Mouse (Mus musculus) heart, postnatal 10 days (tissue): ENCODE measurements around the gene Prps1. TPM values are rescaled to one million over a fixed set of nuclear protein-coding genes. Genes with fewer than 3 reads are reported as not detected.

Experiments used
- DNase-seq, 2 experiments: peaks; one replicate each; pipeline ENCODE4 v3.0.0; 2021
- intact Hi-C: fragments of 180-260 bp; cut with DNase I; formaldehyde crosslinking; loops from one replicate; pipeline ENCODE4 v1.15.1; 2025
- total RNA-seq, 2 experiments: library from RNA; stranded (reverse); gene quantifications; 2 replicates each; pipeline ENCODE4 v1.2.3; 2021

Prps1 gene
- 10 to 100 TPM; 28.3 to 28.4 TPM for total RNA-seq

- intact Hi-C loops: no loop called here
- DNase-seq: peak; percentile 87 to 92
Observed at GRCm38 (mm10) chrX:140456279-140456731, at the start of gene Prps1. TSS of gene Prps1 (plus strand) at chrX:140456613.

DNA sequence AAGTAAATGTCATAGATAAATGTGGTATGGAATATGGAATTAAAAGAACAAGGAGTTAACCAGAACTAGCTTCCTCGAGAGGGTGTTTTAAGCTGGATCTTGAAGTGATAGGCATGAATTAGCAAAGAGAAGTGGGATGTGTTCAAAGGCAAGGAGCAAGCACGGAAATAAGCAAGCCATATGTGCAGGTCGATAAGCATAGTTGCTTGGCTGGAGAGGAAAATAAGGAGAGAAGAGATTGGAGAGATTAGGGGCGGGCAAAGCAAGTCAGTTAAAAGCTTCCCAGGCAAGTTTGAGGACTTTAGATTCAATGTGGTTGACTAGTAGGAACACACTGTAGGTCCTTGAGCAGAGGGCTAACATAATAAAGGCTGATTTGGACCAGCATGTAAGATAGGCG is 48.8 kb upstream of the Prps1 start:
- intact Hi-C loops: no loop called here
- DNase-seq: no peak

DNA sequence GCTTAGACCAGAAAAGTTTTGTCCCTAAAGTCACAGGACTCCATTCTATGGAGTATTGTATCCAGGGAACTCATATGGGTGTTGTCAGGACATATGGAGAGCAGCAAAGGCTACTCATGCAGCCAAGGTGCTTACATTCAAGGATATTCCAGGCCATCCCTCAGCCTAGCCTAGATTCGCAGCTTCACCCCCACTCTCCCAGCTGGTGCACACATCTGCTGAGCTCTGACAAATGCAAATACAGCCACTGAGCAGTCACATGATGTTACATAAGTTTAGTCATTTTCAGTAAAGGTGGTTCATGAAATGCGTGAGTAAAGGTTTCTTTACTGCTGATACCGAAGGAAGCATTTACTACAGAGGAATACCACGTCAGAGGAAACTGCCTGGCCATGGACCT is 37.9 kb upstream of the Prps1 start:
- no peak for DNase-seq
- intact Hi-C loops: loop anchor here (10.0 kb wide), 1 partner anchor 186 kb away; the partner anchor contains the start of gene Tsc22d3

DNA sequence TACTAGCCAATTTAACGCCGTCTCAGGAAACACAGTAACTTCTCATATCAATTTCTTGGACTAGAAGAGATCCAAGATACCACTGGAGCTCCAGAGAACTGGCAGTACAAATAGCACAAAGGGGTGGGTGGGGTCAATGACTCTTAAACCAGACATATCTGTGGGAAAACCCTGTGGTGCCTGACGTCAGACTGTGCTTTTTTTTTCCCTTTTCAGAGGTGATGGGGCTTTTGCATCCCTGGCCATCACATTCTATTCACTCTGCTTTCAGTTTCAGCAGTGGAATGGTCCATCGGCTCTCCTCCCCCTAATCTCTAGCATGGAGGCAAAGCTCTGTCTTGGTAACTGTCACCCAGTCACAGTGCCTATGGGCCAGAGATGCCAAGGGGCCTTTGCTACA is 29.3 kb upstream of the Prps1 start:
- intact Hi-C loops: no loop called here
- no peak for DNase-seq

GRCm38 (mm10) chrX:140428252-140428651 is 28.2 kb upstream of the Prps1 start:
- no peak for DNase-seq
- intact Hi-C loops: no loop called here

DNA sequence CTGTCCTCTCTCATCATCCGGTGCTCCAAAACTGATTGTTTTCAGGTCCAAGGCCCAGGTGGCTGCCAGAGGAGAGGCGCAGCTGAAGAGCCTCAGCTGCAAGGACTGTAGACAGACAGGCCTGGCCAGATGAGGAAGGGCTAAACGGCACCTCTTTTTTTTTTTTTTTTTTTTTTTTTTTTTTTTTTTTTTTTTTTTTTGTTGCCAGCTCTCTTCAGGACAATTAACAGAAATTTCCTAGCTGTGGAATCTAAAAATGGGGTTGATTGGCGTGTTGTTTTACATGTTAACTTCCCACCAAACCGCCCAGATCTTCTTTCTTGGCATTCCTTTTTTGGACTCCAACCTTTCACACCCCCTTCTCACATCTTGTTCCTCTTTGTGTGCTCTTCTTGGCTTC is 26.4 kb upstream of the Prps1 start:
- intact Hi-C loops: no loop called here
- DNase-seq: no peak

DNA sequence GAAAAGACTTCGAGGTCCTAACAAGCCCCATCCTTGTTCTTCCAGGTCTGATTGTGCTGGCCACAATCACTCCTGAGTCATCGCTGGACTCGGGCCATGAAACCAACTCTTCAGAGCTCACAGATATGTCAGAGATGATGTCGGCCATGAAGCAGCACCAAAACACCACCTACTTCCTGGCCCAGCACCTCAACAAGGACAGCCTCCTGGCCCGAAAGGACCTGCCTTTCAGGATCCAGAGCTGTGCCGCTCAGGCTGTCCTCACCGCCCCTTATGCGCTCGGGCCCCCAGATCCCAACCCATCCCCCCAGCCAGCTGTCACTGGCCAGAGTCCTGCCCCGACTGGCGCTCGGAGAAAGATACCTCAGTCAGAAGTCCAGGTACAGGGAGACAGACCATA is 25.9 kb upstream of the Prps1 start:
- peak; percentile 3 to 14 for DNase-seq
- intact Hi-C loops: no loop called here

DNA sequence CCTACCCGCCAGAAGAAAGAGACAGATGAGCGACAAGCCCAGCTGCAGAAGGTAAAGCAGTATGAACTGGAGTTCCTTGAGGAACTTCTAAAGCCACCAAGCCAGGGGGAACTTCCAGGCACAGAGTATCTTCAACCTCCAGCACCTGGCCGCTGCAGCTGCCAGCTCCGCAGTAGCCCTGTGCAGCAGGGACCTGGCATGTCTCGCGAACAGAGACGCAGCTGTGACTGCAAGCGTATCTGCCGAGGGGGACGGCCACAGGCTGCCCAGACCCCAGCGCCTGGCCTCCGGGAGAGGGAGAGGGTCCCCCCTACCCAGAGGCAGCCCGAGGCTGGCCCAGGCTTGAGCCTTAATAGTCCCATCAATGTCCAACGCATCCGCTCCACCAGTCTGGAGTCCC is 24.4 kb upstream of the Prps1 start:
- DNase-seq: no peak
- intact Hi-C loops: no loop called here

DNA sequence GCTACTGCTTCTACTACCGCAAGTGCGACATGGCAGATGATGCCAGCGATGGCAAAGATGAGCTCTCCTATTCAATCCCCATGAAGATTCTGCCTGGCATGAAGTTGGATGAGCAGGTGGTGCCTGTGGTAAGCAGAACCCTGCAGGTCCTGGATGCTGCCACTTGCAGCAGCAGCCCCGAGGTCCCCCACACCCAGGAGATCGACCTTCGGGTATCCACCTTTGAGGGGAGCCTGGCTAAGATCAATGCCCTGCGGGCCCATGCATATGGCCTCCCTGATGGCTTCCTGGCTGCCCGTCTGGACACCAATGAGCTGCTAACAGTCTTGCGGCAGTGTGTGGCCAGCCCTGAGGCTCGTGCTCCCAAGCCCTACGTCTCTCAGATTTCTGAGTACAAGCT is 23.6 kb upstream of the Prps1 start:
- intact Hi-C loops: no loop called here

DNA sequence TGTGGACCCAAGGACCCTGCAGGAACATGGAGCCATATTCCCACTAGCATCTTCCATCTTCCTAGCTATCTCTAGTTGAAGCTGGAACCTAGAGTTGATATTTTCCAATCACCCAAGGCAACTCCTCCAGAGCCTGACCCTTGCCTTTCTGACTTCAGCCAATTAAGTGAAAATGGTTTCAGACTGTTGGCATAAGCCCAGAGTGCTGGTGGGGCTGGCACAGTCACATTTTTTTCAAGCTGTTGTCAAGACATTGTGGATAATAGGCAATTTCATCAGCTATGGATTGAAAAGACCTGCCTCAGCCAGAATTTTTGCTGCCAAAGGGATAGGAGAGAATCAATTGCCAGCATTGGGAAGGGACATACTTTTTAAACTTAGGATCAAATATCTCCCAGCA is 18.5 kb upstream of the Prps1 start:
- intact Hi-C loops: no loop called here
- no peak for DNase-seq

More for the DNA sequence above, 23.6 kb upstream of the Prps1 start:
- no peak for DNase-seq

GRCm38 (mm10) chrX:140445551-140445950 is 10.9 kb upstream of the Prps1 start:
- DNase-seq: peak in 1 of 2 experiments; percentile 3
- intact Hi-C loops: no loop called here

DNA sequence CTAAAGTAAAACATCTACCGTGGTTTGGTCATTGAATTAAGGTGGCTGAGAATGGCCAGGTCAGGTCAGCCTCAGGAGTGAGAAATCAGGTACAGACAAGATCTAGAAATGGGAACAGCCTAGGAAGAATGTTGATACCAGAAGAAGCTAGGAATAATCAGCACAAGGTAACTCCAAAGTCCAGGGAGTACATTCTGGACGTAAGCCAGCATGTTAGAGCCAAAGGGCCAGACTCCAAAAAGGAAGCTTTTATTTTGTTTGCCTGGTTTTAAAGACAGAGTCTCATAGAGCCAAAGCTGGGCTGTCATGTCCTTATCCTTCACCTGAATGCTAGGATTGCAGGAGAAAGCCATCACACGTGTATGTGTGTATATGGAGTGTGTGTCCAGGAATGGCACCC is 6.3 kb upstream of the Prps1 start:
- intact Hi-C loops: no loop called here
- peak in 1 of 2 experiments; percentile 3 for DNase-seq

DNA sequence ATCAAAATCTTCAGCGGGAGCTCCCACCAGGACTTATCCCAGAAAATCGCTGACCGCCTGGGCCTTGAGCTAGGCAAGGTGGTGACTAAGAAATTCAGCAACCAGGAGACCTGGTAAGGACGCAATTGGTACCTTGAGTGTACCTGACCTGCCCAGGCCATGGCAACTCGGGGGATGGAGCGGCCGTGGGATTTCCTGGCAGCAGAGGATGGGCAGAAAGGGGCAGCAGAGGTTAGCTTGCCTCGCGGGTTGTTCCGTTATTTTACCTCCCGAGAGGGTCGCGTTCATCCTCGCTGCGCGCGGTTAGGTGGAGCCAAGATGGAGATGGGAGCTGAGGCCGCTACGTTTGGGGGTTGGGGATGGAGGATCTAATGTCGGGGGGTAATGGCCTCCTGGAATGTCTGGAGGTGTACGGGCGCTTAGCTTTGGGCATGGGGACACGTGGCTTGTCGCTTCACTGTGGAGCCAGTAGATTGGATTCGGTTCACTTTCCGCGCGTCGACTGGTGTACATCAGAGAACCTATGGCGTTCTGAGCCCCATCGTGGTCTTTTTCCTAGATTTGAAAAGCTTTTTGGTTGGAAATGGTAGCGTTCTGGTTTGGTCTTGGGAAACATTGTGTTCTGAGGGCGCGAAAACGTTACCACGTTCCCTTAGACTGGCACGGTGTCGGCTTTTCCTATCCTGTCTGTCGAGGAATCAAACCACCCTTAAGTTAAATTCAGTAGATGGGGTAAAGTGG is 508 bp downstream of the Prps1 start:
- intact Hi-C loops: no loop called here
- no peak for DNase-seq

- intact Hi-C loops: no loop called here
- DNase-seq: peak in 1 of 2 experiments; percentile 4
Observed at GRCm38 (mm10) chrX:140457502-140457901, 1.1 kb downstream of the Prps1 start.

DNA sequence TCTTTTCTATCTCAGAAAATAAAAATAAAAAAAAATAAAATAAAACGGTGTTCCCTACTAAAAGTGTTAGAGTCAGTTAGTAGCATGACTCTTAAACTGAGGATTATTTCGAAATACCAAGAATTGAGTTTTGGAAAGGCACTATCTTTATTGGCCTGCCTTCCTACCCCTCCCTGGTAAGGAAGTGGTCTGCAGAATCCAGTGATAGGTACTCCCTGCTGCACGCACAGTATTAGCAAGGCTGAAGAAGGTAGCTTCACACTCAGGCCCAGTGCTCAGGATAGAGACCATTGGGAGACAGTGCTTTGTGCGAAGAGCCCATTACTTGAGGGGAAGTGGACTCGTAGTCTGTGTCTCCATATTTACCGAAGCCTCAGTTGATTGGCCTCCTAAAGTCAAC is 21.8 kb downstream of the Prps1 start:
- DNase-seq: no peak
- intact Hi-C loops: loop anchor here (10.0 kb wide), 1 partner anchor 367 kb away; no protein-coding TSS in a partner anchor

GRCm38 (mm10) chrX:140479171-140479570 is 22.8 kb downstream of the Prps1 start:
- peak; percentile 42 to 45 for DNase-seq
- intact Hi-C loops: loop anchor here (1.0 to 10.0 kb wide), 2 partner anchors 121 to 366 kb away; partner anchors contain the start of gene Tsc22d3

DNA sequence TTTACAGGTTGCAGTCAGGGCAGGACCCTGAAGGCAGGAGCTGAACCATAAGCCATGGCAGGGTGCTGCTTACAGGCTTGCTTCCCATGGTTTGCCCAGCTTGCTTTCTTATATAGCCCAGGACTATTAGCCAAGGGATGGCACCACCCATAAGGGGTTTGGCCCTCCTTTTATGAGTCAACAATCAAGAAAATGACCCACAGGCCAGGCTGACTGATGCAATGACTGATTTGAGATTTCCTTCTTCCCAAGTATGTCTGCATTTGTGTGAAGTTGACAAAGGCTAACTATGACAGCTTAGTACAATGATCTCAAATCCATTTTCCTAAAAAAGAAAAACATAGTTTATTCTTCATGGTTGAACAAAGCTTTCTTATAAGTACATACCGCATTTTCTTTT is 32.8 kb downstream of the Prps1 start:
- intact Hi-C loops: no loop called here
- no peak for DNase-seq

DNA sequence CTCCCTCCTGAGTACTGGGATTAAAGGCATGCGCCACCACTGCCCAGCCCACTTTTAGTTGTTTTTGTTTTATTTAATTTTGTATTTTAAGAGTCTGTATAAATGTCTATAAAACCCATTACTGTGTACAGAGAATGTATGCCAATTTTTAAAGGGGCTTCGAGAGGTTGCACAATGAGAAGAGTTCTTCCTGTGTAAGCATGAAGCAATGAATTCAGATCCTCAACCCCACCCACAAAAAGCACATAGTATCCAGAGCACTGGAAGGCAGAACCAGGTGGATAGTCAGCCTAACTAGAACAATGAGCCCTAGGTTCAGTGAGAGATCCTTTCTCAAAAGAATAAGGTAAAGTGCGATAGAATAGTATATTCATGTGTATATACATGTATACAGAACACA is 33.8 kb downstream of the Prps1 start:
- no peak for DNase-seq
- intact Hi-C loops: loop anchor here (5.0 to 10.0 kb wide), 2 partner anchors 232 to 445 kb away; no protein-coding TSS in a partner anchor

GRCm38 (mm10) chrX:140491884-140492571 is 35.6 kb downstream of the Prps1 start:
- DNase-seq: peak; percentile 65 to 66
- intact Hi-C loops: loop anchor here (1.0 to 10.0 kb wide), 3 partner anchors 108 to 443 kb away; partner anchors contain the start of gene Tsc22d3

GRCm38 (mm10) chrX:140493527-140494029 is 37.2 kb downstream of the Prps1 start:
- DNase-seq: no peak
- intact Hi-C loops: loop anchor here (5.0 to 10.0 kb wide), 2 partner anchors 229 to 441 kb away; no protein-coding TSS in a partner anchor

- intact Hi-C loops: loop anchor here (5.0 to 10.0 kb wide), 2 partner anchors 228 to 441 kb away; no protein-coding TSS in a partner anchor
- DNase-seq: no peak
Observed at GRCm38 (mm10) chrX:140494170-140494569, 37.8 kb downstream of the Prps1 start.
